Mouse (Mus musculus) heart, embryonic 13.5 days (tissue): ENCODE measurements around the gene Eps8l3. TPM values are rescaled to one million over a fixed set of nuclear protein-coding genes. Genes with fewer than 3 reads are reported as not detected.
"Not testable (repeated sequence)": the region's sequence is repeated elsewhere in the genome, so short reads cannot be mapped to it uniquely, and the experiment has no call there.

Source experiments
- ATAC-seq: fragments of 200-750 bp; cut with Nextera tagmentation; 2 replicates; pipeline ENCODE4 v1.8.0; 2017; ENCODE audit warnings: moderate TSS enrichment; ENCODE audit not compliant: insufficient number of reproducible peaks, low FRiP score, low TSS enrichment; ENCODE audit errors: extremely low read depth
- H3K27ac ChIP-seq: fragments of 300-500 bp; sonication (generic); replicated peaks from 2 replicates; pipeline ENCODE4 v1.5.1; 2015; ENCODE audit warnings: moderate library complexity, mild to moderate bottlenecking, inconsistent platforms
- H3K27me3 ChIP-seq: fragments of 300-500 bp; sonication (generic); replicated peaks from 2 replicates; pipeline ENCODE4 v1.6.1; 2015; ENCODE audit warnings: mild to moderate bottlenecking, inconsistent platforms
- H3K36me3 ChIP-seq: fragments of 300-500 bp; sonication (generic); 2 replicates; pipeline ENCODE4 v1.6.1; 2015; ENCODE audit warnings: mild to moderate bottlenecking, inconsistent platforms
- H3K4me1 ChIP-seq: fragments of 300-500 bp; sonication (generic); 2 replicates; pipeline ENCODE4 v1.6.1; 2015; ENCODE audit warnings: inconsistent platforms
- H3K4me2 ChIP-seq: fragments of 300-500 bp; sonication (generic); 2 replicates; pipeline ENCODE4 v1.6.1; 2015; ENCODE audit warnings: inconsistent platforms, mild to moderate bottlenecking, moderate library complexity
- H3K4me3 ChIP-seq: fragments of 300-500 bp; sonication (generic); 2 replicates; pipeline ENCODE4 v1.5.1; 2015; ENCODE audit warnings: moderate library complexity, mild to moderate bottlenecking, inconsistent platforms
- H3K9ac ChIP-seq: fragments of 300-500 bp; sonication (generic); 2 replicates; pipeline ENCODE4 v1.6.1; 2015; ENCODE audit warnings: inconsistent platforms, mild to moderate bottlenecking, moderate library complexity
- H3K9me3 ChIP-seq: fragments of 300-500 bp; sonication (generic); 2 replicates; pipeline ENCODE4 v1.6.1; 2016; ENCODE audit warnings: inconsistent platforms
- WGBS: fragments of 180-500 bp; shearing (Covaris S2); methylation state at CpG from one replicate; pipeline ENCODE4 v1.1.7; 2015; ENCODE audit warnings: mixed read lengths; 5-methylcytosine and 5-hydroxymethylcytosine counted together
- polyA plus RNA-seq: library from polyadenylated mRNA; unstranded; fragments of >200 nt; fragmentation: Nextera tagmentation; extraction: Ambion mirVana; gene quantifications from 2 replicates; pipeline ENCODE4 v1.2.1, GENCODE M21; 2015

Eps8l3 gene
- polyA plus RNA-seq, 1 experiment from 2014 or later = not detected

DNA sequence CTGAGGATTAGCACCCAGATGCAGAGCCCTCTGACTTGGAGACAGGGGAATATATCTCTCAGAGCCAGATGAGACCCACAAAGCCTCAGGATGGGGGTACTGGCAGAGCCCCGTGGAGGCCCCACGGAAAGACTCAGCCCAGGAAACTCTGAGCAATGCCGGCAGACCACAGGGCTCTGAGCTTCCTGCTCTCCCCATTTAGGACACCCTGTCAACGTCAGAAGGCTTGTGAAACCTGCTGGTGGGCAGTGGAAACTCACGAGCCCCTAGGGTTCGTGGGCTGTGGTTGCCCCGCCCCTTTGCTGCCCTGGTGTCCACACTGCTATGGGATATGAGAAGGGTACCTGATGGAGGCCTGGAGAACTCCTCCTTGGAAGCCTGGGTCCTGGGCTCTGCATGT, 24.2 kb upstream of the Eps8l3 start:
- peaks cover 7% of the 10 kb centered on the region for H3K27me3 ChIP-seq
- 47% methylated on average over 7 of the region's 7 CpGs for whole genome bisulfite sequencing
- no peak for ATAC-seq
- H3K36me3 ChIP-seq = no peaks in the 10 kb centered on the region
- H3K4me2 ChIP-seq = no peak overlapping the region
- H3K9ac ChIP-seq = no peak overlapping the region
- H3K4me3 ChIP-seq = no peak overlapping the region
- no peaks in the 10 kb centered on the region for H3K9me3 ChIP-seq
- peaks cover 34% of the 10 kb centered on the region for H3K4me1 ChIP-seq
- H3K27ac ChIP-seq = no peak overlapping the region

DNA sequence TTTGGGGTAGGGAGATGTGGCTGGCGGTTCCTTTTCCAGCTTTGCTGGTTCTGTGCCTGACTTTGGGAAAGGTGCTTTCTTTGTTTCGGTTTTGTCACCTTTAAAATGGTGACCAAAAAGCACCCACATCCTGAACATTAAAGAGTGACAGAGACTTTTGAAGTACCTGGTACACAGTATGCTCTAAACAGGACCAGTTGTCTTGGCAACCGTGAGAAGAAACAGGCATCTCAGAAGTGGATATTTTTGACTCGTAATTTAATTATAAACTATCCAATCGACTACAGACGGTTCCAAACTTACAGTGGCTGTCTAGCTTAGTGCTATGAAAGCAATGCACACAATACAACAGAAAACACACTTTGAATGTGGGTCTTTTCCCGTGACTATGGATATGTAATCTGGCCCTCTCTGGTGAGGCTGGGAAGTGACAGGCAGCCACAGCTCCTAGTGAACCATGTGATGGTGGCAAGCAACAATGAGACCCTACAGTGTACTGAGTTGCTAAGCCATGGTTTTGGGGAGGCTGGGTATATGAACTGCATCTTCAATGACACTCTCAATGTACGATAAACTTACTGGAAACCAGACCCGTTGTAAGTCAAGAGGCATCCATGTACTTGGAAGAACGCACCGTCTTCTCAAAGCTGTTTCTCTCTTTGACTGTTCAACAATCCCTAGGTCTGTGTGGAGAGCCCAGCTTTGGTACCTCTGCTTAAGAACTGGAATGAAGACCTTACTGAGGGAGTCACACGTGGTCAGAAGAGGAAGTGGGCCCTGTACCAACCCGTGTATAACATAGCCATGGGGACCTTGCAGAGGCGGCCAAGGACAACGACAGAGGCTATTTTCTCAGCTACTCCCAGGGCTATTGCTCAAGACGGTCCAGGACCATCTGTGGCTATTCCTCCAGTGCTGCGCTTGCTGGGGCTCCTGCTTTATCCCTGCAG, 23.5 kb upstream of the Eps8l3 start:
- no peak for ATAC-seq
- WGBS = 75% methylated on average over 17 of the region's 17 CpGs
- H3K4me2 ChIP-seq = no peak overlapping the region
- H3K9ac ChIP-seq = no peak overlapping the region
- H3K4me1 ChIP-seq = peaks cover 34% of the 10 kb centered on the region
- no peaks in the 10 kb centered on the region for H3K9me3 ChIP-seq
- H3K36me3 ChIP-seq = no peaks in the 10 kb centered on the region
- peaks cover 7% of the 10 kb centered on the region for H3K27me3 ChIP-seq
- H3K4me3 ChIP-seq = no peak overlapping the region
- H3K27ac ChIP-seq = no peak overlapping the region

DNA sequence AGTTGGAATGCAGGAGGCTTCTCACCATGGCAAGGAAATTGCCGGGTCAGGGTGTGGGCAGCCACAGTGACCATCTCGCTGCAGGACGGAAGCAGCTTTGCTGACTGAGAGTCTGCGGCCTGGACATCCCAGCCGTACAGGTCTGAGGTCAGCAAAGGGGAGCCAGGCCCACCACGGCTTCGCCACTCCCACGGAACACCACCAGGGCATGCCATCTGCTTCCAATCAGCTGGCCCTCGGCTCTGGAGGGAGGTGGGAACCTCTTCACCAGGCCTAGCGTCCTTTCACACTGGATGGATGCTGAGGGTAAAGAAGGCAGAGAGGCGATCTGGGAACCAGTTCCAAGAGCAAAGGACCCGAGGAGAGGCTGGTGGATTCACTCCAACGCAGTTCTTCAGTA, 21.7 kb upstream of the Eps8l3 start:
- H3K27ac ChIP-seq = no peak overlapping the region
- 68% methylated on average over 13 of the region's 13 CpGs for WGBS

DNA sequence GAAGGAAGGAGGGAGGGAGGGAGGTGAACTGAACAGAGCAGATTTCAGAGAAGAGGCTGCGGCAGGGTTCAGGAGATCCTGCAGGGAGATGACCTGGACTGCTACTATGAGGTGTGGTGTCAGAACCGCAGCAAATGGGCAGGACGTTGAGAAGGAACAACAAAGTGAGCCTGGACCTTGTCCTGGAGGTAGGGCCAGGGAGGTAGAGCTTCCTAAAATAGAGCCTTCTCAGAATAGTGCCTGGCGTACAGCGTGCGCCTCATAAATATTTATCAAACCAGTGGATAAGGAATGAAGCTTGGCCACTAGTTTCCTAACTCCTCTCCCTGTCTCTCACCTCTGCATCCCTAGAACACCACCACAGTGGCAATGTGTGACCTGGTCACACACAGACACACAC, 19.4 kb upstream of the Eps8l3 start:
- ATAC-seq = no peak
- 31% methylated on average over 6 of the region's 6 CpGs for WGBS
- peaks cover 7% of the 10 kb centered on the region for H3K27me3 ChIP-seq
- no peak overlapping the region for H3K4me3 ChIP-seq
- H3K27ac ChIP-seq = no peak overlapping the region
- no peaks in the 10 kb centered on the region for H3K9me3 ChIP-seq
- H3K9ac ChIP-seq = no peak overlapping the region
- no peaks in the 10 kb centered on the region for H3K36me3 ChIP-seq
- no peak overlapping the region for H3K4me2 ChIP-seq
- peaks cover 12% of the 10 kb centered on the region for H3K4me1 ChIP-seq

More for the DNA sequence above, 21.7 kb upstream of the Eps8l3 start:
- Histone ChIP-seq H3K36me3 (no peaks in the 10 kb centered on the region), H3K27me3 (peaks cover 7% of the 10 kb centered on the region), H3K4me1 (peaks cover 16% of the 10 kb centered on the region), H3K9me3 (no peaks in the 10 kb centered on the region), H3K9ac (no peak overlapping the region), H3K4me3 (no peak overlapping the region), H3K4me2 (no peak overlapping the region)
- ATAC-seq = no peak

DNA sequence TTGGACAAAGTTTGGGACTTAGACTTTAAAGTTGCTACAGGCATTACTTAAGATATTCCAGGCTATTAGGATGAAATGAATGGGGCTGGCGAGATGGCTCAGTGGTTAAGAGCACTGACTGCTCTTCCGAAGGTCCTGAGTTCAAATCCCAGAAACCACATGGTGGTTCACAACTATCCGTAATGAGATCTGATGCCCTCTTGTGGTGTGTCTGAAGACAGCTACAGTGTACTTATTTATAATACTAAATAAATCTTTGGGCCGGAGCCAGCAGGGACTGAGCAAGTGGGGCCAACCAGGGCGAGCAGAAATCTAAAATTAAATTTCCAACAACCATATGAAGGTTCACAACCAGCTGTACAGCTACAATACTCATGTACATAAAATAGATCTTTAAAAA, 15.5 kb upstream of the Eps8l3 start:
- not testable (repeated sequence) for H3K9me3 ChIP-seq, H3K4me3 ChIP-seq, H3K9ac ChIP-seq, H3K36me3 ChIP-seq, H3K27ac ChIP-seq, ATAC-seq, H3K4me2 ChIP-seq
- H3K4me1 ChIP-seq = peaks cover 15% of the 10 kb centered on the region
- WGBS = 71% methylated on average over 5 of the region's 5 CpGs
- H3K27me3 ChIP-seq = peaks cover 20% of the 10 kb centered on the region

DNA sequence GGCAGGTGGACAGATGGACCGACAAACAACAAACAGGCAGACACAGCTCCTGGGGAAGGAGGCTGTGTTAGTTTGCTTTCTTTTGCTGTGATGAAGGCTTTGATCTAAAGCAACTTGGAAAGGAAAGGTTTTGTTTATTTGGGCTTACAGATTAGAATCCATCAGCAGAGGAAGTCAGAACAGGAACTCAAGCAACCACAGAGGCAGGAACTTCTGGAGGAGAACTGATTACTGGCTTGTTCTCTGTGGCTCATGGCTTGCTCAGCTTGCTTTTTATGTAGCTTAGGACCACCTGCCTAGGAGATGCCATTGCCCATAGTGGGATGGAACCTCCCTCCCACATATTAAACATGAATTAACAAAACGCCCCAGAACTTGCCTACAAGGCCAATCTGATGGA, 14.6 kb upstream of the Eps8l3 start:
- ATAC-seq = no peak
- whole genome bisulfite sequencing = 50% methylated on average over 2 of the region's 2 CpGs
- Histone ChIP-seq H3K4me1 (peaks cover 15% of the 10 kb centered on the region), H3K4me2 (no peak overlapping the region), H3K9ac (0 out of 2 replicates have a peak overlapping the region, but pooled peaks have one; percentile 24), H3K9me3 (no peaks in the 10 kb centered on the region), H3K27me3 (peaks cover 20% of the 10 kb centered on the region), H3K27ac (no peak overlapping the region), H3K4me3 (no peak overlapping the region), H3K36me3 (no peaks in the 10 kb centered on the region)

DNA sequence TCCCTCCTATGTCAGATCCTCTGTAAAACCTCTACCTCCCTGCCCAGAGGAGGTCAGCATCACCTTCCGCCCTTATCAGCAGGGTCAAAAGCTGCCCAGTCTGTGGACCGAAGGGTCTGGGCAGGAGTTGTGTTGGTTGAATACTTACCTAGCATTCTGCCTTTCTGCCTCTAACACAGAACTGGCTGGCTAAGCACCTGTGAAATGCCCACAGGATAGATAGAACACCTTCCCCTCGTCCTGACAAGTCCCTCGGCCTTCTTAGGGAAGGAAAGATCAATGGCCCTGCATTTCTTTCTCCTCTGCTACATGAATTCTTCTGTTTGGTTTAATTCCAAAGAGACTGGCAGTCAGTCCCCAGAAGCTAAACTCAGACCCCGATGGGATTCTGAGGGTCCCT, 13.6 kb upstream of the Eps8l3 start:
- H3K27ac ChIP-seq = no peak overlapping the region
- WGBS = 61% methylated on average over 5 of the region's 5 CpGs
- H3K27me3 ChIP-seq = peaks cover 20% of the 10 kb centered on the region
- H3K9ac ChIP-seq = no peak overlapping the region
- H3K36me3 ChIP-seq = no peaks in the 10 kb centered on the region
- peaks cover 7% of the 10 kb centered on the region for H3K4me1 ChIP-seq
- no peak overlapping the region for H3K4me2 ChIP-seq
- no peaks in the 10 kb centered on the region for H3K9me3 ChIP-seq
- no peak overlapping the region for H3K4me3 ChIP-seq
- ATAC-seq = no peak

DNA sequence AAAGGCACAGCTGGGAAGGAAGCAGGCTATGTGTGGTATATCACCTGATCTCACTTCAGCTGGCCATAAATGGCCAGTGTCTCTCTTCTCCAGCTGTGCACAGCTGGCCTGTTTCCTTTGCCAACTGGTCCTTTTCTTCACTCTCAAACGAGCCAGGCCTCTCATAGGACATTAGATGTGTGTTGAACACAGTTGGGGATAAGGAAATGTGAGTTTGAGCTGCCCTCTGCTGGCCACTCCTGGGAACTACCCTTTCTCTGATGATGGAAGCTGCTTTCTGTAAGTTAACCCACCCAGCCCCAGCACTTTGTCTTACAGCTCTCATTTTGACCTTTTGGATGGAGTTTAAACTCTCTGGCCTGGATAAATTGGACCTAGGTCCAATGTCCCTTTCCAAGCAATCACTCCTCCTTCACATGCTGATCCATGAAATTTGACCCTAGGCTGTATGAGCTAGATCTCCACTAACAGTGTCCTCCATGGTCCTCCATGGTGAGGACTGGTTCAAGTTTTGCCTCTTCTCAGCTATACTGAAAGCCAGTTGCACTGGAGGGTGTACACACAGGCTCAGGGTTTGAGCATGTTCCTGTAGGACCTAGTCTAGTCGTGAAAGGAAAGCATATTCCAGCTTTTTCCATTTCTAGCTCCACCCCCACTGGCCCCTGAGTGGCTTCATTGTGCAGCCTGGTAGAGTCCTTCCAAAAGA, 13.0 kb upstream of the Eps8l3 start:
- Histone ChIP-seq H3K36me3 (no peaks in the 10 kb centered on the region), H3K27me3 (peaks cover 20% of the 10 kb centered on the region), H3K4me2 (no peak overlapping the region), H3K4me3 (no peak overlapping the region), H3K9me3 (no peaks in the 10 kb centered on the region), H3K9ac (no peak overlapping the region), H3K27ac (no peak overlapping the region), H3K4me1 (peaks cover 7% of the 10 kb centered on the region)
- WGBS = 8% methylated on average over 2 of the region's 2 CpGs
- ATAC-seq = no peak

DNA sequence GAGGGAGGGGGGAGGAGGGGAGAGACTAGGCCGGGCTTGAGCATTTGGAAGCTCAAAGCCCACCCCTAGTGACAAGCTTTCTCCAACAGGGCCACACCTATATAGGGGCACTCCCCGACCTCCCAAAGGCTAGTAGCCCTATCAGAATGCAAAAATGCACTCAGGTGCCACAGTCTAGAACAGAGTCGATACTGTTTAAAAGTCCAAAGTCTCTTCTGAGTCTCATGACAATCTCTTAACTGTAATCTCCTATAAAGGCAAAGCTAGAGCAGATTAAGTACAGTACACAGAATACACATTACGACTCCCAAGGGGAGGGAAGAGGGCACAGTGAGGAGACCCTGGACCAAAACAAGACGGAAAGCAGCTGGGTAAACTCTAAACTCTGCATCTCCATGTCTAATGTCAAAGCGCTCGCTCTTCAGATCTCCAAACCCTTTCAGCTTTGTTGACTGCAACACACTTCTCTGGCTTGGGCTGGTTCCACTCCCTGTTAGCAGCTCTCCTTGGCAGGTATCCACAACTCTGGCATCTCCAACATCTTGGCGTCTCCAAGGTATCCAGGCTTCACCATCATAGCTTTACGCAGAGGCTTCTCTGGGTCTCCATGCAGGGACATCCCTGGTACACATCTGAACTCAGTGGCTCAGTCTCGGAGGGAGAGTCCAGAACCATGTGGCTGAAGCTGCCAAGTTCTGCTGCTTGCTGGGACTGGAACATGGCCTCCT, 11.5 kb upstream of the Eps8l3 start:
- 70% methylated on average over 10 of the region's 10 CpGs for WGBS
- no peaks in the 10 kb centered on the region for H3K9me3 ChIP-seq
- no peaks in the 10 kb centered on the region for H3K36me3 ChIP-seq
- no peak overlapping the region for H3K4me2 ChIP-seq
- no peak for ATAC-seq
- H3K4me3 ChIP-seq = no peak overlapping the region
- H3K9ac ChIP-seq = no peak overlapping the region
- peaks cover 20% of the 10 kb centered on the region for H3K27me3 ChIP-seq
- no peak overlapping the region for H3K27ac ChIP-seq
- peaks cover 7% of the 10 kb centered on the region for H3K4me1 ChIP-seq

DNA sequence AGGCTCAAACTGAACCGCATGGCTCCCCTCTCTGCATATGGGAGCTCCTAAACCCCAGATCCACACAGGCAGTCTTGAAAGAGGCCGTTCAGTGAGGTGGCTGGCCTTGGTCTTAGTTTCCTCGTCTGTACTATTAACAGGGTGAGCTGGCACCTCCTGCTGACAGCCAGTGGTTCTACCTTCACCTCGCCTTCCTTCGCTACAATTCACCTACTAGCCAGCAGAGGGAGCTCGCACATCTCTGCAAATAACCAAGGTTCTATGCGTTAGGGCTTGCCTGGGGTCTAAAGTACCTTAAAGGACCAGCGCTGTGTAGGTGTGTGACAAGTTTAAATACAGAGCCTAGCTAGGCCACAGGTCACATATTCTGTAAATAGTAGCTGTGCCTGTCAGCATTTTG, 9.9 kb upstream of the Eps8l3 start:
- H3K27ac ChIP-seq = no peak overlapping the region
- no peak overlapping the region for H3K9ac ChIP-seq
- H3K9me3 ChIP-seq = no peaks in the 10 kb centered on the region
- no peak overlapping the region for H3K4me2 ChIP-seq
- 7% methylated on average over 8 of the region's 8 CpGs for WGBS
- peaks cover 20% of the 10 kb centered on the region for H3K27me3 ChIP-seq
- ATAC-seq = no peak
- H3K4me1 ChIP-seq = peaks cover 5% of the 10 kb centered on the region
- H3K36me3 ChIP-seq = no peaks in the 10 kb centered on the region
- no peak overlapping the region for H3K4me3 ChIP-seq

DNA sequence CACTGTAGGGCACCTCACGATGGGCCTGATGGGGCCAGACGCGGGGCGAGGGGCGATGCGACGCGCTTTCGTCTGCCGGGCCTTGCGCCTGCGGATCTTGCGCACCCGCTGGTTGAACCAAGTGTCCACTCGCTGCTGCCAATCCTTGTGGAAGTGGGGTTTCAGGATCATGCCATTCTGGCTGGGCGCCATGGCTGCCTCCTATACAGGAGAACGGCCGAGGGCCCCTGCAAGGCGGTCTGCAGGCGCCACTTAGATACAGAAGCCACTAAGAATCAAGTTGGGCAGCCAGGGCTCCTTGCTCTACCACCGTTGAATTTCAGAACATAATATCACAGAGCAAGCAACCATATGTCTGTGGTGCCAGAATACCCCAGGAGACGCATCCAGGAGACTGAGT, 8.6 kb upstream of the Eps8l3 start:
- no peak for ATAC-seq

More for the DNA sequence above, 8.6 kb upstream of the Eps8l3 start:
- Histone ChIP-seq H3K9ac (no peak overlapping the region), H3K27me3 (peaks cover 20% of the 10 kb centered on the region), H3K4me3 (no peak overlapping the region), H3K4me1 (peaks cover 3% of the 10 kb centered on the region), H3K9me3 (no peaks in the 10 kb centered on the region), H3K27ac (no peak overlapping the region), H3K4me2 (no peak overlapping the region), H3K36me3 (no peaks in the 10 kb centered on the region)
- WGBS = 82% methylated on average over 22 of the region's 22 CpGs
